Mouse (Mus musculus): ENCODE measurements at regions not wholly inside any gene's neighbourhood (a gene's known extent, or its start where the extent isn't known, plus 50 kb on each side); places are given as distances from the start of the nearest gene placed in this dataset.
"Not testable (repeated sequence)": the region's sequence is repeated elsewhere in the genome, so short reads cannot be mapped to it uniquely, and the experiment has no call there.

DNA sequence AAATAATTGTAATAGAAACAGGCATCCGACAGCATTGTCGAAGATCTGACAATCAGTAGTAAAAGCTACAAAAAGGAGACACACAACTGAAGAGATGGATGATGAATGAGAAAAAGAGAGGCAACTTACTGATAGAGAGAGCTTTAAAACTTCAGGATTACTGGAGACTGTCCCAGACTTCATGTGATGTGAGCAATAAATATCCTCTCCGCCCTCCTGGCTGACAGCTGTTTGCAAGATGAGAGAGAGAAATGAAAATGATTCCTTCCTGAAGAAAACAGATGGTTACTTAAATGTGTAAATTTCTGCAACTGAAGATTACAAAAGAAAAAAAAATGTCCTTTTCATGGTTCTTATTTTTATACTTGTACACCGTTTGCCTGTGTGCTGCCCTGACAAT, 306.7 kb upstream of the Ncam2 start:
- intact Hi-C loops (cut with DNase I), result no loop called here
- no peak for DNase-seq

DNA sequence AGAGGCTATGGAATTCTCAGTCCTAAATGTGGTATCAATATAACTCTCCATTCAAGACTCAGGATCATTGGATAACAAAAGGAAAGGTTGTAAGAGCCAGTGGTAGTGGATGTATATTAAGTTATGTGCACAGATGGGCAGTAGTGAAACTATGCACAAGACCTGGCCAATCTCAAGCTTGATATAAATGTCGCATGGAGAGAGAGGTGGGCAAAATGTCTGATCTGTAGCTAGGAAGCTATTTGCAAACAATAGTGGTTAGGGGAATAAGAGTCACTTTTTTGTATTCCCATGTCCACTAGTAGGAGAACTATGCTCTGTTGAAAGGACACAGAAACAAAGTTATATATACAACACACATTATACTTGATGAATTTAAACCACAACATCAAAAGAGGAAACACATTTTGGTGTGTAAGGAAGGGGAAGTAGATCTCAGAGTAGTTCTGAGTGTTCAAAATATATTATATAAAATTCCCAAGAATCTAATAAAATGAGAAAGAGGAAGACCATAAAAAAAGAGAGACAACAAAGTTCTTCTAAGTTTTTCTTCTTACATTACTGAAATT, 279.7 kb upstream of the Ncam2 start:
- intact Hi-C loops (cut with DNase I), result no loop called here
- DNase-seq, result no peak

DNA sequence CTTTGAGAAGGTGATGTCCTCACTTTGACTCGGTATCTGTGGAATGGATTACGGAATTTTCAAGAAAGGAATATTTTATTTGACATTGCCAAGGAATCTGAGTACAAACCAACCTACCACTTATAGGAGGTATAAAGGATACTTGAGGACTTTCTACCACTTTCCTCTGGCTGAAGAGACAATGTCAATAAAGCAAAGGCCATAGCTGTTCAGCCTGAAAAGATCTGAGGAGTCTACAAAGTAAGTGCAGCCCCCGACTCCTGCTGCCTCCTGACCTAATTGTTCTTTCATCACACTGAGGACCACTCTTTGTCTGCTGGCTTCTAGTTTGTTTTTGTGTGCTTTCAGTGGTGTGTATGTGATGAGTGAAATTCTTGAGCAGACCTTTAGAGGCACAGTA, 269.5 kb upstream of the Ncam2 start:
- DNase-seq, result no peak
- intact Hi-C loops (cut with DNase I), result no loop called here

DNA sequence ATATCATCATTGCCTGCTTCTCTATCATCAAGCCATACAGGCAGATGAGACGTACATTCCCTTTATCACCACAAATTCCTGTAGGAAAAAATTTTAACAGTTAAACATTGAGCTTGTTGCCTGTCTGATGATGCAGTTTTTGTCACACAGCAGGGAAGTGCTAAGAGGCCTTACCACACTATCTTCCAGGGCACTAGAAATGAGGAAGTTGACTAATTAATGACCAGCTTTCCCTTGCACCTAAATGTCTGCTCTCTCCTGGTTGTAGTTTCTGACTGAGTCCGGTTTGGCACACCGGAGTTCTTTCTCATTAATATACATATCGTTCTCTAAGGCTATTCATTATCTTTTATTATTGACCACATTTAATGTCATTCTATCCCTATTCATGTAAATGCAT, 269.0 kb upstream of the Ncam2 start:
- DNase-seq, result no peak
- intact Hi-C loops (cut with DNase I), result no loop called here

DNA sequence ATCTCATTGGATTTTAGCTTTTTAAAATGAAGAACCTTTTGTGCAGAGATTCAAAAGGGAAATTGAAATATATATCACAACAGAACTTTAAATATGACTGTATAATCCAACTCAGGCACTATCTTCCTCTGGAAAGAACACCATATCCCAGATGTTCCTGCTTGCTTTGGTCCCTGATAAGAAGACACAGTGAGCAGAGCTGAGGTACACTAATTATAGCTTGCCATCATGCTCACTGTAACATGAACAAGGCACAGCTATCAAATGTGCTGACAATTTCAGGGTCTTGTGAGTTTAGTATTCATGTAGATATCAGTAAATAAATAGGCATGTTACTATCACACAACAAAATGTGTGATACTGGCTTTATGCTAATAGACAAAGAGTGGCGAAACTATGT, 264.8 kb upstream of the Ncam2 start:
- DNase-seq, result no peak
- intact Hi-C loops (cut with DNase I), result no loop called here

DNA sequence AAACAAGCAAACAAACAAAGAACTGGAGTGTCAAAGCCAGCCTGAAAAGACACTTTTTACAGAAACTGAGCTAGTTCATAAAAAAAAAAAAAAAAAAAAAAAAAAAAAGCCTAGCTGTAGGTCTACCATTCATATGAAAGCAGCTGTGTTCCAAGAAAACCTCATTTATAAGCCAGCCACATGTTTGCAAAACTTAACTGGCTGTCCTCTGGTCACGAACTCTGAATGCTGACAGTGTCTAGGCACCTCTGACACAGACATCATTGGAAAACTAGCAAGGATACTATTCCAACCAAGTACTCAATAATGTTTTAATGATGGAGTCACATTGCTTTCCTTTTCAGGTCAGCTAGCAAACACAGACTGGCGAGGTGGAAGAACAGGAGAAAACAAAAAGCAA, 238.4 kb upstream of the Ncam2 start:
- intact Hi-C loops (cut with DNase I), result no loop called here
- DNase-seq, result no peak

DNA sequence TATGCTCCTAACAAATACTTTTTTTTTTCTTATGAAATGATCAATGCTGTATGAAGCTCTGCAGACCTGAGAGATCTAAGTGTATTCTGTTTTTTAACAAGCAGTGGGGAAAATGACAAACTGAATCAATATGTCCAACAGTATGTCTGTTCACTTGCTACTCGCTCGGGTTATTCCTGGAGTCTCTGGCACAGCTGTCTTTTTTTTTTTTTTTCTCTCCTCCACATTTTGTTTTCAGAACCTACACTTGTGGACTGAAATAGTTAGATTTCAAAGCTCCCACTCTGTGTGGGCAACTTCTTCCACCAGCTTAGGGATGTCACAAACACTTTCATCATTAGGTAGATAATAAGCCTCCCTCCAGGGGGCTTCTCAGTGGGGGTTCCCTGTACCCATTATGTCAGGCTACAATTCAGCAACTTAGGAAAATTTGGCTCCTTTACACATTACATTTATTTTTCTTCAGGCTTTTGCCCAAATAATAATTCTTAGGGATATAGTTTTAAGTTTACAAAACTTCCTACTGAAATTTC, 218.9 kb upstream of the Ncam2 start:
- DNase-seq, result no peak
- intact Hi-C loops (cut with DNase I), result no loop called here

DNA sequence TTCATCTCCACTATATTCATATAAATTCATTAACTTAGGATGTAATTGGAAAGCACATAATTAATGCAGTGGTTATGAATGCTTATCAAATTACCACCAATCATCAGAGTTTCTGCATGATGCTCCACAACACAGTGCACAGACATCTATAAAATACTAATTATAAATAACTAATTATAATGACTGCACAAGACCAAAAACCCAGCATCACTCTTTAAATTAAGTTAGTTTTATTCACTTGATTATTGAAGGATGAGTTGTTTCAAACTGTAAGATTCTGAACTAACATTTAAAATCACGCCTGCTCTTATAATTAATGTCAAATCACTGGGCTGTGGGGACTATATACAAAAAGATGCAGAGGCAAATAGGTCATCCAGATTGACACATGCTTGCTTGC, 212.7 kb upstream of the Ncam2 start:
- no peak for DNase-seq
- intact Hi-C loops (cut with DNase I), result no loop called here

DNA sequence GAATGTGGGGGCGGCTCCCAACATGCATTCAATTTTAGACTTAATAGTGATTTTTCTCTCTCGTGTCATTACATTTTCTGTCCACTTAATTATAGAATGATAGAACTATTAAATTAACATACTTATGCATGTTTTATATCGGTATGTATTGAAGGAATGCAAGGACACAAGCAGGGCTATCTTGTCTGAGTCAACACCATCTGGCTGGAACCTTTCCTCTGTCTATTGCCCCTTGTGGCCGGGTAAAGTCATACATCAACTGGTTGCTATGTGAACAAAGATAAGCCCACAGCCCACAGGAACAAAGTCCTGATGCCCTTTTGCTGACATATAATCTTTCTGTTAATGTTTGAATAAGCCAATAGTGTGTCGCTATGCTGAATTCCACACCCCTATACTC, 163.7 kb upstream of the Ncam2 start:
- DNase-seq; intact Hi-C loops (cut with DNase I): not testable (repeated sequence)

DNA sequence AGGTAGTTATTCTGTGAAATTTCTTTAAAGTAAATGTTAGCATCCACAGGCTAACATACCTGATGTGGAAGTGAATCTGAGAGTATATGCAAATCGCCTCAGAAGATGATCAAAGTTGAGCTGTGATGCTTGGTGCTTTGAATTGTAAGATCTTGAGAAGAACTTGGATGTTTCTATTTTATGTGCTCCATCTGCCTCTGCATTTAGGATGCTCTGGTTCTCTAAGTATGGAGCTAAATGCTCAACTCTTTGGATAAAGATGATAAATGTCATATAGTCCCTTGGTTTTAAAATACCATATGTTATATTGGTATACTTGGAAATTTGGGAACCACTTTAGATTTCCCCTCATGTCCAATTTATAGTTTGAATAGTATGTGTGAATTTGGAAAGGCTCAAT, 159.2 kb upstream of the Ncam2 start:
- intact Hi-C loops (cut with DNase I), result no loop called here

DNA sequence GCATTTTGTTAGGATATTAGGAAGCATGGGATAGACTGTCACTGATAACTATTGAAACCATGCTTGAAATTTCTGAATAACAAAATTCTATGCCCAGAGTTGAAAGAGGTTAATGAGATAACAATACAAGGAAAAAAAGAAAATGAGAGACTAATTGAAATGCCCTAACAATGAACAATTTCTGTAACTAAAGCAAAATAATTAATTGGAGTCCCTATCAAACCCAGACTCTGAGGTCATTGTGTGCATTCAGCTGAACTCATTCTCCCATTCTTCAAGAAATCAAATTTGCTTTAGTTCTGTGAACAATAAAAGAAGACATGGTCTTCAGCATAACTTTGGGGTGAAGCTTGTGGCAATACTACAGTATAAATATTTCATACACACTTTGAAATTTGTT, 154.8 kb upstream of the Ncam2 start:
- no peak for DNase-seq
- intact Hi-C loops (cut with DNase I), result no loop called here

More for the DNA sequence above, 159.2 kb upstream of the Ncam2 start:
- DNase-seq, result no peak

DNA sequence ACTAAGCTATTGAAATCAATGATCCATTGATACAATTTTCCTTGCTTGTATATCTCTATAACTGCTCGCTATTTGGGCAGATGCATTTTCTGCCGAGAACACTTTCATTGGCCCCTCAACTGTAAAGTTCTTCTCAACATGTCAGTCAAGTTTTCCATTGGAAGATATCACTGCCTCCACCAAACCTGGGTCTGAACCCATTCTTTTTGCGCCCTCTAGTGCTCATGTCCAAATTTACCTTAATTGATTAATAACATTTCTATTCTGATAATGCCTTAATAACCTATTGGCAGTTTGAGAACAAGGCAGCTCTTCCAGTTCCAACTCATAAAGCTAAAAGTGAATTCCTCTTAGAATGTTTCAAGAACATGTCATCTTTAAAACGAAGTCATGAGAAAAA, 132.2 kb upstream of the Ncam2 start:
- intact Hi-C loops (cut with DNase I), result loop anchor here (5.0 kb wide), 1 partner anchor 531 kb away; no protein-coding TSS in a partner anchor

More for the DNA sequence above, 132.2 kb upstream of the Ncam2 start:
- DNase-seq, result no peak
